Mouse (Mus musculus) embryonic facial prominence, embryonic 11.5 days (tissue): ENCODE results near the gene Mettl27. TPM values are rescaled to one million over a fixed set of nuclear protein-coding genes. Genes with fewer than 3 reads are reported as not detected.
"Not testable (repeated sequence)": the region's sequence is repeated elsewhere in the genome, so short reads cannot be mapped to it uniquely, and the experiment has no call there.

Experiments used
- ATAC-seq: fragments of 200-750 bp; cut with Nextera tagmentation; replicated peaks from 2 replicates; pipeline ENCODE4 v1.8.0; 2017; ENCODE audit warnings: low read depth; ENCODE audit not compliant: insufficient number of reproducible peaks, low FRiP score, low TSS enrichment
- DNase-seq: peaks from one replicate; pipeline ENCODE4 v3.0.0-alpha.2; 2015; ENCODE audit warnings: low spot score
- H3K27ac ChIP-seq: fragments of 300-500 bp; sonication (generic); replicated peaks from 2 replicates; pipeline ENCODE4 v1.5.1; 2014; ENCODE audit warnings: mild to moderate bottlenecking, low read depth, low read length, control low read depth
- H3K27me3 ChIP-seq: fragments of 300-500 bp; sonication (generic); 2 replicates; pipeline ENCODE4 v1.6.1; 2014; ENCODE audit warnings: mild to moderate bottlenecking, low read length, moderate library complexity, mixed read lengths; ENCODE audit not compliant: control insufficient read depth, insufficient read depth
- H3K36me3 ChIP-seq: fragments of 300-500 bp; sonication (generic); replicated peaks from 2 replicates; pipeline ENCODE4 v1.6.1; 2014; ENCODE audit warnings: low read depth, mild to moderate bottlenecking, low read length, moderate library complexity, mixed read lengths; ENCODE audit not compliant: control insufficient read depth, insufficient read depth
- H3K4me1 ChIP-seq: fragments of 300-500 bp; sonication (generic); 2 replicates; pipeline ENCODE4 v1.6.1; 2014; ENCODE audit warnings: low read length, mixed read lengths; ENCODE audit not compliant: control insufficient read depth, insufficient read depth
- H3K4me2 ChIP-seq: fragments of 300-500 bp; sonication (generic); 2 replicates; pipeline ENCODE4 v1.6.1; 2014; ENCODE audit warnings: low read depth, mild to moderate bottlenecking, control low read depth, low read length, moderate library complexity
- H3K4me3 ChIP-seq: fragments of 300-500 bp; sonication (generic); 2 replicates; pipeline ENCODE4 v1.5.1; 2014; ENCODE audit warnings: low read depth, low read length, control low read depth
- H3K9ac ChIP-seq: fragments of 300-500 bp; sonication (generic); replicated peaks from 2 replicates; pipeline ENCODE4 v1.6.1; 2014; ENCODE audit warnings: mild to moderate bottlenecking, control low read depth, low read length
- H3K9me3 ChIP-seq: fragments of 300-500 bp; sonication (generic); replicated peaks from 2 replicates; pipeline ENCODE4 v1.6.1; 2016; ENCODE audit warnings: mild to moderate bottlenecking, low read length, inconsistent platforms, mixed read lengths; ENCODE audit not compliant: control insufficient read depth
- WGBS: fragments of 180-500 bp; shearing (Covaris S2); extraction: QIAGEN DNeasy Blood & Tissue Kit; methylation state at CpG from one replicate; pipeline ENCODE4 v1.1.7; 2014; 5-methylcytosine and 5-hydroxymethylcytosine counted together
- polyA plus RNA-seq: library from polyadenylated mRNA; unstranded; fragments of >200 nt; fragmentation: Nextera tagmentation; extraction: Ambion mirVana; gene quantifications from 2 replicates; pipeline ENCODE4 v1.2.1, GENCODE M21; 2014

Gene Mettl27
- polyA plus RNA-seq, 1 experiment from 2014 or later = 9.7 TPM

- WGBS = 41% methylated on average over 5 of the region's 5 CpGs
These were observed 31.4 kb downstream of the Mettl27 start for GRCm38 (mm10) chr5:134963546-134963945.

DNA sequence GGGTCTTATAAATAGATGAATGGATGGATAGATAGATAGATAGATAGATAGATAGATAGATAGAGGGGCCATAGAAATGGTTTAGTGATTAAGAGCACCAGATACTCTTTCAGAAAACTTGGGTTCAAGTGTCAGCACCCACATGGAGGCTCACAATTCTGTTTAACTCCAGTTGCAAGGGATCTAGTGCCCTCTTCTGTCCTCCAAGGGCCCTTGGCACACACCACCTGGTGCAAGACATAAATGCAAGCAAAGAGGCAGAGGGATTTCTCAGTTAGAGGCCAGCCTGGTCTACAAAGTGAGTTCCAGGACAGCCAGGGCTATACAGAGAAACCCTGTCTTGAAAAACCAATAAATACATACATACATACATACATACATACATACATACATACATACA is 32.5 kb downstream of the Mettl27 start:
- DNase-seq, H3K4me2 ChIP-seq, H3K4me3 ChIP-seq, H3K4me1 ChIP-seq, H3K27me3 ChIP-seq, H3K36me3 ChIP-seq, ATAC-seq, H3K9me3 ChIP-seq, H3K9ac ChIP-seq, H3K27ac ChIP-seq: not testable (repeated sequence)

More at GRCm38 (mm10) chr5:134963546-134963945, 31.4 kb downstream of the Mettl27 start:
- Histone ChIP-seq H3K36me3 (no peaks in the 10 kb centered on the region), H3K9ac (no peak overlapping the region), H3K4me2 (no peak overlapping the region), H3K9me3 (no peaks in the 10 kb centered on the region), H3K4me3 (no peak overlapping the region), H3K27me3 (no peaks in the 10 kb centered on the region), H3K4me1 (no peaks in the 10 kb centered on the region; the same call in 1 of the 2 replicates), H3K27ac (no peak overlapping the region)
- DNase-seq (peak; percentile 38), ATAC-seq (no peak)

GRCm38 (mm10) chr5:134965473-134965851 is 33.3 kb downstream of the Mettl27 start:
- Histone ChIP-seq H3K9ac (no peak overlapping the region), H3K4me3 (no peak overlapping the region), H3K9me3 (no peaks in the 10 kb centered on the region), H3K27ac (no peak overlapping the region), H3K36me3 (no peaks in the 10 kb centered on the region), H3K4me1 (no peaks in the 10 kb centered on the region; the same call in 1 of the 2 replicates), H3K27me3 (no peaks in the 10 kb centered on the region), H3K4me2 (no peak overlapping the region; the same call in 1 of the 2 replicates)
- DNase-seq (peak; percentile 90), ATAC-seq (no peak)
- WGBS = 6% methylated on average over 10 of the region's 10 CpGs

- DNase-seq = peak; percentile 68
- 3% methylated on average over 33 of the region's 33 CpGs for WGBS
- Histone ChIP-seq H3K36me3 (no peaks in the 10 kb centered on the region), H3K4me2 (peak overlapping the region; percentile 33), H3K27ac (no peak overlapping the region), H3K9me3 (no peaks in the 10 kb centered on the region), H3K27me3 (no peaks in the 10 kb centered on the region), H3K4me3 (peak overlapping the region; percentile 11; the same call in 1 of the 2 replicates), H3K9ac (no peak overlapping the region), H3K4me1 (no peaks in the 10 kb centered on the region; the same call in 1 of the 2 replicates)
- ATAC-seq = peak; percentile 61; the same call in 1 of the 2 replicates
These were observed 34.0 kb downstream of the Mettl27 start for GRCm38 (mm10) chr5:134965852-134966821.

GRCm38 (mm10) chr5:134967164-134967944 is 35.2 kb downstream of the Mettl27 start:
- DNase-seq (no peak), ATAC-seq (no peak)
- 60% methylated on average over 20 of the region's 20 CpGs for WGBS
- H3K27ac ChIP-seq = no peak overlapping the region
- no peaks in the 10 kb centered on the region; the same call in 1 of the 2 replicates for H3K4me1 ChIP-seq
- H3K9ac ChIP-seq = no peak overlapping the region
- no peaks in the 10 kb centered on the region for H3K9me3 ChIP-seq
- H3K27me3 ChIP-seq = no peaks in the 10 kb centered on the region
- no peak overlapping the region for H3K4me2 ChIP-seq
- H3K36me3 ChIP-seq = no peaks in the 10 kb centered on the region
- H3K4me3 ChIP-seq = no peak overlapping the region

DNA sequence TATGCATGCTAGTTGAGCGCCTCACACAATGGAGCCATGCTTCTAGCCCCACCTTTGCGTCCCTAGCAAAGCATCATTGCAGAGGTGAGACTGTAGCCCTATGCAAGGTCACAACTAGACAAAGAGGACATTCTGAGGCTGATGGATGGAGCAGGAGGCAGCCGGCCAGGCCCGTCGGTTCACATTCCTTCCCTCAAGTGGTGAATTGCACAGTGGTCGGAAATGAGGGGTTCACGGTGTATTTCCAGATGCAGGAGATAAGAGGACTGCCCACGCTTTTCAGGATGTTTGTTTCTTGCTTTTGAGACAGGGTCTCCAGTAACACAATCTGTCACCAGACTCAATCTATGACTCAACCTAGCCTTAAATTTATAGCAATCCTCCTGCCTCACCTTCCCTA is 38.5 kb downstream of the Mettl27 start:
- WGBS = 70% methylated on average over 8 of the region's 8 CpGs
- Histone ChIP-seq H3K4me3 (no peak overlapping the region), H3K9ac (no peak overlapping the region), H3K27me3 (no peaks in the 10 kb centered on the region), H3K36me3 (no peaks in the 10 kb centered on the region), H3K4me1 (no peaks in the 10 kb centered on the region; the same call in 1 of the 2 replicates), H3K4me2 (no peak overlapping the region), H3K9me3 (no peaks in the 10 kb centered on the region), H3K27ac (no peak overlapping the region)
- ATAC-seq (no peak), DNase-seq (no peak)

- Histone ChIP-seq H3K4me3 (no peak overlapping the region), H3K27me3 (no peaks in the 10 kb centered on the region), H3K27ac (no peak overlapping the region), H3K4me2 (no peak overlapping the region), H3K9ac (no peak overlapping the region), H3K9me3 (no peaks in the 10 kb centered on the region), H3K36me3 (no peaks in the 10 kb centered on the region), H3K4me1 (no peaks in the 10 kb centered on the region)
- DNase-seq = no peak
- ATAC-seq = no peak
These were observed 40.9 kb downstream of the Mettl27 start for GRCm38 (mm10) chr5:134973081-134973480.
